ENCODE assay signal across 8 mouse cellular contexts in genomic region chr1:180813885-180814740, GRCm38 (mm10). TPM values are rescaled to one million over a fixed set of nuclear protein-coding genes. Genes with fewer than 3 reads are reported as not detected.
A peak's percentile ranks its signal among the peaks of the same experiment; 100 is the strongest.
DNase-seq lines count a peak whose midpoint lies in the region; ATAC-seq lines count a peak whose summit lies in the region.

TSS of gene H3f3a (minus strand) at chr1:180813943.

- peak within 1 kb of the TSS; percentile 99 for H3K9ac ChIP-seq in intestine, embryonic 14.5 days (ENCODE audit: low read length)

- H3K4me2 ChIP-seq in intestine, embryonic 14.5 days (ENCODE audit: low read length) = peak within 1 kb of the TSS; percentile 55

- H3K27me3 ChIP-seq in intestine, embryonic 14.5 days (replicated peaks; ENCODE audit: control insufficient read depth, insufficient read depth, low read length) = no peaks in the 10 kb centered on the region

- H3K4me3 ChIP-seq in intestine, embryonic 14.5 days (ENCODE audit: low read depth, low read length) = peak within 1 kb of the TSS; percentile 86

- WGBS in intestine, embryonic 14.5 days = 3% methylated on average over 62 of the region's 69 CpGs

- DNase-seq in adipocyte (ENCODE audit: low spot score) = peak; percentile 57
- peak; percentile 91 to 94 for DNase-seq in cerebellum, postnatal 10 days
- DNase-seq in gastrocnemius, postnatal 36 days = peak; percentile 86 to 88
- peak; percentile 88 for DNase-seq in intestine, embryonic 14.5 days (ENCODE audit: low spot score)
- peak in 1 of 2 experiments; percentile 90 for DNase-seq in left cerebral cortex, postnatal 10 days (ENCODE audit: extremely low spot score in 1 of 2, low spot score in 2 of 2)
- DNase-seq in spleen, adult 12 weeks (ENCODE audit: low spot score) = peak; percentile 85
- DNase-seq in retina, embryonic 14.5 days (ENCODE audit: low spot score) = no peak

- H3K36me3 ChIP-seq in intestine, embryonic 14.5 days (ENCODE audit: control insufficient read depth, insufficient read depth, low read length) = peaks cover 23% of the 10 kb centered on the region

- H3K9me3 ChIP-seq in intestine, embryonic 14.5 days (ENCODE audit: control insufficient read depth, low read length) = no peaks in the 10 kb centered on the region

- ATAC-seq in intestine, embryonic 14.5 days (replicated peaks; ENCODE audit: low FRiP score, low TSS enrichment, low read depth) = peak; percentile 77
- ATAC-seq in megakaryocyte, adult 5-6 weeks (ENCODE audit: poor library complexity, severe bottlenecking) = peak; percentile 51

- intact Hi-C loops in gastrocnemius, postnatal 36 days (cut with DNase I) = loop anchor here (1.0 to 2.0 kb wide), 3 partner anchors 36 to 45 kb away; no protein-coding TSS in a partner anchor
- intact Hi-C loops in left cerebral cortex, postnatal 10 days (cut with DNase I) = loop anchor here (2.0 kb wide), 1 partner anchor 37 kb away; the partner anchor contains the start of gene Sde2

- H3K27ac ChIP-seq in intestine, embryonic 14.5 days (ENCODE audit: low read depth) = peak within 1 kb of the TSS; percentile 100

- peaks cover 13% of the 10 kb centered on the region; the same call in 1 of the 2 replicates for H3K4me1 ChIP-seq in intestine, embryonic 14.5 days (replicated peaks; ENCODE audit: control insufficient read depth, insufficient read depth, low read length)

RNA-seq across cellular contexts. Expression of gene H3f3a, which starts in this region (rescaled TPM):
- total RNA-seq in gastrocnemius, postnatal 36 days (2021) = 100 to 1,000 TPM; 303 to 358 TPM
- polyA plus RNA-seq in intestine, embryonic 14.5 days (2014; fragmentation: Nextera tagmentation; extraction: Ambion mirVana) = 2,025 and 2,200 TPM in 2 replicates
- total RNA-seq in left cerebral cortex, postnatal 10 days (2021) = 100 to 1,000 TPM; 442 to 467 TPM
- 3,482 and 3,921 TPM in 2 replicates for total RNA-seq in megakaryocyte, adult 5-6 weeks (2015)
- total RNA-seq in megakaryocyte, adult 5-6 weeks (2017) = 2,689 and 3,338 TPM in 2 replicates

Comparison
In these comparisons a context has a peak if more than half of its experiments do, and no peak if none do; other contexts are left out.
1. RNA of gene H3f3a (total RNA-seq): 2,689 to 3,921 TPM in megakaryocyte, adult 5-6 weeks; 442 to 467 TPM in left cerebral cortex, postnatal 10 days and 303 to 358 TPM in gastrocnemius, postnatal 36 days; every median in the first group is over 4 times any median in the second.